Mouse (Mus musculus): Measurements from ENCODE around the gene Ppt1.
A peak's percentile ranks its signal among the peaks of the same experiment; 100 is the strongest.
"Not testable (repeated sequence)": the region's sequence is repeated elsewhere in the genome, so short reads cannot be mapped to it uniquely, and the experiment has no call there.

Ppt1 gene

DNA sequence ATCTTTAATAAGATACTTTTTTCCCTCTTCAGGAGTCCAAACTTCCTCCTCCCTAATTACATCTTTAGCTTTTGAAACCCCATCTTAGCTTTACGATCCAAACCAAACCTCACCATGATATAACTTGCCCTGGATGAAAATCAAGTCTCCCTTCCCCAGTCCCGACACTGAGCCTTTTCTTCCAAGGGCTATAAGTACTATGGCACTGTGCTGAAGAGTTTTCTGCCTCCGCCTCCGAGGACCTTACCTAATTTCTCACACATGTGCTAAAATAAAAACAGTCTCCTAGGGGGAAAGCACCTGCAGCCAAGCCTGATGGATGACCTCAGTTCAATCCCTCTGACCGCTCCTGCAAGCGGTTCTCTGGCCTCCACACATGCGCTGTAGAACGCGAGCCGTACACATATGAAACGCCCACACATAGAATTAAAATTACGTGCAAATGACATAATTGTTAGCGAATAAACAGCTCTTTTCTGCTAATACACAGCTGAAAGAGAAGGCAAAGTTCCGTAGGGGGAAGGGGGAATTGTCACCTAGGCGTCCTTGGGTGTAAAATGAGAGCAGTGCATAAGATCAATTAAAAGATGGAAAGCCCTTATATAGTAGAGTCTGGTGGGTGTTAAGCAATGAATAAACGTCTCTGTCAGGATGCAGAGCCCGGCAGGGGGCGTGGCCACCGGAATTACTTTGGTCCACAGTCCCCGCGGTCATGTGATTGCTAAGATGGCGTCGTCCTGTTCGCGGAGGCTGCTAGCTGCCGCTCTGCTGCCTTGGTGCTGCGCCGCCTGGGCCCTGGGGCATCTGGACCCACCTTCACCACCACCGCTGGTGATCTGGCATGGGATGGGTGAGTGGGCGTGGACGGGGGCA lies at the start of gene Ppt1:
TSS of gene Ppt1 (plus strand) at position 713 of the 873 bp plus-strand sequence.
- peak; percentile 95 for DNase-seq (ENCODE audit: low spot score)

GRCm38 (mm10) chr4:122789335-122790089 lies 46.5 kb upstream of the Ppt1 start:
- DNase-seq (ENCODE audit: low spot score), result no peak

DNA sequence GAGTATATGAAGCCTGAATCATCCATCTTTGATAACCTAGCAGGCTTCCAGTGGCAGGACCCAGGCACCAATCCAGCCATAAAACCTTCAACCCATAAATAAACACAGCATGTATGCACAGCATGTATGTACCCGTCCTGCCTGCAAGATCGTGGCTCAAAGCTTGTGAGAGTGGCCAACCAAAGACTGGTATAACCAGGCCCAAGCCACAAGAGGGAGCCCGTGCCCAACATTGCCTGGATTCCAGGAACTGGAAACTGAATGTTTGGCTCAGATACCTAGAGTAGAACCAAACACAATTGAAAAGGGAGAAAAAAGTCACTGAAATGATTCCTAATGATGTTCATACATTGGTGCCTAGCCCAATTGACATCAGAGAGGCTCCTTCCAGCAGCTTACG lies 27.9 kb upstream of the Ppt1 start:
- peak; percentile 73 for DNase-seq (ENCODE audit: low spot score)

- DNase-seq (ENCODE audit: low spot score), result no peak
These were observed 24.9 kb upstream of the Ppt1 start for GRCm38 (mm10) chr4:122811180-122811579.

- DNase-seq (ENCODE audit: low spot score), result no peak
These were observed 24.2 kb upstream of the Ppt1 start for GRCm38 (mm10) chr4:122811824-122812223.

GRCm38 (mm10) chr4:122816202-122816601 lies 19.8 kb upstream of the Ppt1 start:
- no peak for DNase-seq (ENCODE audit: low spot score)

- DNase-seq (ENCODE audit: low spot score), result not testable (repeated sequence)
These were observed 15.1 kb upstream of the Ppt1 start for GRCm38 (mm10) chr4:122820941-122821340.

GRCm38 (mm10) chr4:122827651-122828050 lies 8.4 kb upstream of the Ppt1 start:
- DNase-seq (ENCODE audit: low spot score), result no peak

DNA sequence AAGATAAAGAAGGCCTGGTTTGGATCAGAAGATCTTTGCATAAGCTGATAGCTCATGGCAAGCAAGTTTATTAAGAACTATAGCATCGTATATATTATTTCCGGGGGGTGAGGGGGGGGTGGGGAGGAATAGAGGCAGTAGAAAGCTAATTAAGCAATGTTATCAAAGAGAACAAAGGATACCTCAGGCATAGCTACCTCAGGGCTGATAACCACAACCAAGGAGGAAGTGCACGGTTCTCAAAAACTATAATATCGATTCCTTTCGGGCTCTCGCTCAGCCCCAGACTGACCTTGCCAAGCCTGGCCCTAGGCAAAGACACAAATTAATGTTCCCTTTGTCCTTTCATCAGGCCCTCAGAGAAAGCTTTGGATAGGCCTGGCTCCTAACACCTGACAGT lies 6.7 kb upstream of the Ppt1 start:
- DNase-seq (ENCODE audit: low spot score), result no peak

DNA sequence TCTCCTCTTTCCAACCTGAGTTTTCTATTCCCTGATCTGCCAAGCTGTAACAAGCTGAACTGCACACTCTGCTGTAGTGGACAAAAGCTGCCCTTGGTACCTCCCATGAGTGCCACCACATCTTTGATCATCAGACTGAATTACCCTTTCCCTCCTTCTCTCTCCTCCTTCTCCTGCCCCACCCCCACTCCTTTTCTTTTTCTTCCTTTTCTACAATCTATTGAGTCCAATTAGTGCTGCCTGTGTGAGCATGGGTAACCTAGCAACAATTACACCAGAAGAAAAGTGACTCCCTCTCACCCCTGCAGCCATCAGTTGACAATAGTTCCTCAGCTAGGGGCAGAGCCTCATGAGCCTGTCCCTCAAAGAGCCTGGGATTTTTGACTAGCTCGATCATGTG lies 4.2 kb upstream of the Ppt1 start:
- no peak for DNase-seq (ENCODE audit: low spot score)

DNA sequence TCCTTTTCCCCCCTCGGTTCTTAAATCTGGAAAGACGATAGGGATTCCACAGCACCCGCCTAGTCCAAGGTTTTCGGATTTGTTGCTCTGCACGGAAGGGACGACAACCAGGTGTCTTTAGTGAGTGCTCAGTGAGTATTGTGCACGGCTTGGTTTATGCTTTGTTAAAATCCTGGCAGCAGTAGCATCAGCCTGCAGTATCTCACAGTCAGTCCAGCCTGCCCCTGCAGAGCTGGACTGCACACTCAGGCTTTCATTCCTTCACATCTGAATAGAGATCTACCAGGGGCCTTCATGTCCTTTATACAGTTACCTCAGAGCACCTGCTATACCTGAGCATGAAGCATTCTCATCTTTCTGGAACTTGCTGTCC lies 347 bp downstream of the Ppt1 start:
- no peak for DNase-seq (ENCODE audit: low spot score)

DNA sequence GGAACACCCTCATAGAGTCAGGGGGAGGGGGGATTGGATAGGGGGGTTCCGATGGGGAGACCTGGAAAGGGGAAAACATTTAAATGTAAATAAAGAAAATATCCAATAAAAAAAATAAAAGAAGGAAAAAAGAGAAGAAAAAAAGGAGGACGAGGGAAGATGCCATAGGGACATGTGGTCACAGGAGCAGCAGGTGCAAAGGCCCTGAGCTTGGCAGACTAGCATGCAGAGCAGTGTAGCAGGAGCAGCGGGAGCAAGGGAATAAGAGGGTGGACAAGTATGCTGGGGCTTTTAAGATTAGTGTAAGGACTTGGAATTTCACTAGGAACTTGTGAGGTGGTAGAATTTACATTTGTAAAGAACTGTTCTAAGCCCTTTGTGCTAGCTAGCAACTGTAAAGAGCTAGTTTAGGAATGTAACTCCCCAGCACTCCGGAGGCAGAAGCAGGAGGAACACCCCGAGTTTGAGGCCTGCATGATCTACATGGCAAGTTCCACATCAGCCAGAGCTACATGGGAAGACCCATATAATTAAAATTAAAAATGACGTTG lies 1.2 kb downstream of the Ppt1 start:
- DNase-seq (ENCODE audit: low spot score), result no peak

DNA sequence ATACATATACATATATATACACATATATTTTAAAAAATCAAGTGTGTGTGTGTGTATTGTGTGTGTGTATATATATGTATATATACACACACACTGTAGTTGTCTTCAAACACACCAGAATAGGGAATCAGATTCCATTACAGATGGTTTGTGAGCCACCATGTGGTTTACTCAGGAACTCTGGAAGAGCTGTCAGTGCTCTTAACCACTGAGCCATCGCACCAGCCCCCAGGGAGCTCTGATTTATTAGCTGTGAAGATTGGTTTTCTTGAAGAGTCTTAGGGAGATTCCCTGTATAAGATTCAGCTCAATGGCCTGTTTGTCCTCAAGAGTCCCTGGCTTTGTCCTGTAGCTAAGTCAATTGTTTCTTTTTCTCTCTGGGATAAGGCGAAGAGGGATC lies 2.0 kb downstream of the Ppt1 start:
- DNase-seq (ENCODE audit: low spot score), result no peak

DNA sequence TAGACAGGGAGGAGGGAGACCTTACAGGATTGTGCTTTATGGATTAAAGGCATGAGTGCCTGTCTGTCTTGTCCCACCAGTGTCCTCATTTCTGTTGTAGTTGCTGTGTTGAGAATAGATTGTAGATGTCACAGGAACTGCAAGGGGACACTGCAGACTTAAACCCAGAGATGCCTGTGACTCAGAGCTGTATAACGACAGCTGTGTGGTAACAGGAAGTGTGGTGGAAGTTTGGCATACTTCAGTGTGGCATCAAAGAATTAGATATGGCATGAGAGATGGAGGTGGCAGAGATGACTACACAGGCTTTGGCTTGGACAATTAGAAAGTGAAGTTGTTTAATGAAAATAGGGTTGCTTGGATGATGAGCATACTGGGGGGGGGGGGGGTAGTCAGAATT lies 2.4 kb downstream of the Ppt1 start:
- no peak for DNase-seq (ENCODE audit: low spot score)

GRCm38 (mm10) chr4:122848150-122848621 lies 12.1 kb downstream of the Ppt1 start:
- no peak for DNase-seq (ENCODE audit: low spot score)

DNA sequence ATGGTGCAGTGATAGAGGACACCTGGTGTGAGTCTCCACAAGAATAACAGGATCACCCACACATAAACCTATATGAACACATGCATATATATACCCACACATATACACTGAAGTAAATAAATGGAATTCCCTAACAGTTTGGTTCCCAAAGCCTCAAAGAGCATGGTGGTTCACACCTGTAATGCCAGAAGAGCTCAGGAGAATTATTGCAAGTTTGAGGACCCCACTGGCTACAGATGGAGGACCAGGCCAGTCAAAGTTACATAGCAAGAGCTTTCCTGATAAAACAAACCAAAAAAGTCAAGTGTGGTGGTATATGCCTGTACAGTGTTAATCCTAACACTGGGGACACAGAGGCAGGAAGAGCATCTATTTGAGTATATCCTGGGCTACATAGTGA lies 15.5 kb downstream of the Ppt1 start:
- no peak for DNase-seq (ENCODE audit: low spot score)

- DNase-seq (ENCODE audit: low spot score), result no peak
These were observed 17.6 kb downstream of the Ppt1 start for GRCm38 (mm10) chr4:122853691-122854090.

- DNase-seq (ENCODE audit: low spot score), result no peak
These were observed 18.7 kb downstream of the Ppt1 start for GRCm38 (mm10) chr4:122854770-122855169.

GRCm38 (mm10) chr4:122857909-122858308 lies 21.9 kb downstream of the Ppt1 start:
- no peak for DNase-seq (ENCODE audit: low spot score)

- DNase-seq (ENCODE audit: low spot score), result no peak
These were observed 23.1 kb downstream of the Ppt1 start for GRCm38 (mm10) chr4:122859096-122859674.

GRCm38 (mm10) chr4:122861836-122862235 lies 25.8 kb downstream of the Ppt1 start:
- no peak for DNase-seq (ENCODE audit: low spot score)

DNA sequence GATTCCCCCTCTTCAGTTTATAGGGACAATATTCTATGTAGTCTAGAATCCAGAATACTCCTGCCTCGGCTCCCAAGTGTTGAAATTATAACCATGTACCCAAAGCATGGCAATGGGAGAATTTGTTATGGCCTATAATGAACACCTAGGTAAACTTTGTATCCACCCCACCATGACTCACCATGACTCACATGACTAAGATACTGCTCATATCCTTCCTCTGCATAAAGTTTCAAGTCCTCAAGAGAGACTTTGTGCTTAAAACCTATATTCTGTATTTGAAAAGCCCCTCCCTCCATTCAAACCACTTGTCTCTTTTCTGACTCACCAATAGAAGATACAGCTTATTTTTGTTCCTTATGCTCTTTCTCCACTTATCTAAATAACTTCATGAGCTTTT lies 32.0 kb downstream of the Ppt1 start:
- no peak for DNase-seq (ENCODE audit: low spot score)

- peak; percentile 54 for DNase-seq (ENCODE audit: low spot score)
These were observed 34.0 kb downstream of the Ppt1 start for GRCm38 (mm10) chr4:122870027-122870426.

All from layer of hippocampus, adult 11-12 months (tissue).